Mouse (Mus musculus) midbrain, embryonic 14.5 days (tissue): ENCODE results near the gene Npb. TPM values are rescaled to one million over a fixed set of nuclear protein-coding genes. Genes with fewer than 3 reads are reported as not detected.
A peak's percentile ranks its signal among the peaks of the same experiment; 100 is the strongest.

Source experiments
- ATAC-seq: fragments of 200-750 bp; cut with Nextera tagmentation; 2 replicates; pipeline ENCODE4 v1.8.0; 2017; ENCODE audit warnings: moderate number of reproducible peaks, moderate library complexity; ENCODE audit not compliant: low FRiP score, low TSS enrichment
- DNase-seq: peaks from one replicate; pipeline ENCODE4 v3.0.0-alpha.2; 2015
- H3K27ac ChIP-seq: fragments of 300-500 bp; sonication (generic); replicated peaks from 2 replicates; pipeline ENCODE4 v1.5.1; 2014; ENCODE audit warnings: mild to moderate bottlenecking, low read depth, low read length, moderate library complexity
- H3K27me3 ChIP-seq: fragments of 300-500 bp; sonication (generic); 2 replicates; pipeline ENCODE4 v1.6.1; 2014; ENCODE audit warnings: low read length, control low read depth, mixed read lengths; ENCODE audit not compliant: control insufficient read depth, insufficient read depth
- H3K36me3 ChIP-seq: fragments of 300-500 bp; sonication (generic); 2 replicates; pipeline ENCODE4 v1.6.1; 2014; ENCODE audit warnings: low read length, control low read depth; ENCODE audit not compliant: control insufficient read depth, insufficient read depth
- H3K4me1 ChIP-seq: fragments of 300-500 bp; sonication (generic); 2 replicates; pipeline ENCODE4 v1.6.1; 2014; ENCODE audit warnings: mild to moderate bottlenecking, antibody characterized with exemption, low read length, control low read depth; ENCODE audit not compliant: control insufficient read depth, insufficient read depth
- H3K4me2 ChIP-seq: fragments of 300-500 bp; sonication (generic); 2 replicates; pipeline ENCODE4 v1.6.1; 2014; ENCODE audit warnings: mild to moderate bottlenecking, low read length, moderate library complexity
- H3K4me3 ChIP-seq: fragments of 300-500 bp; sonication (generic); replicated peaks from 2 replicates; pipeline ENCODE4 v1.5.1; 2014; ENCODE audit warnings: low read depth, low read length
- H3K9ac ChIP-seq: fragments of 300-500 bp; sonication (generic); replicated peaks from 2 replicates; pipeline ENCODE4 v1.6.1; 2014; ENCODE audit warnings: mild to moderate bottlenecking, low read length, moderate library complexity
- H3K9me3 ChIP-seq: fragments of 300-500 bp; sonication (generic); 2 replicates; pipeline ENCODE4 v1.6.1; 2016; ENCODE audit warnings: low read length, control low read depth, mixed read lengths; ENCODE audit not compliant: control insufficient read depth
- WGBS: fragments of 180-500 bp; shearing (Covaris S2); extraction: QIAGEN DNeasy Blood & Tissue Kit; methylation state at CpG from one replicate; pipeline ENCODE4 v1.1.7; 2014; 5-methylcytosine and 5-hydroxymethylcytosine counted together
- polyA plus RNA-seq: library from polyadenylated mRNA; unstranded; fragments of >200 nt; fragmentation: Nextera tagmentation; extraction: Ambion mirVana; gene quantifications from 2 replicates; pipeline ENCODE4 v1.2.1, GENCODE M21; 2014

The Npb gene
- polyA plus RNA-seq, 1 experiment from 2014 or later, result 0.82 TPM

DNA sequence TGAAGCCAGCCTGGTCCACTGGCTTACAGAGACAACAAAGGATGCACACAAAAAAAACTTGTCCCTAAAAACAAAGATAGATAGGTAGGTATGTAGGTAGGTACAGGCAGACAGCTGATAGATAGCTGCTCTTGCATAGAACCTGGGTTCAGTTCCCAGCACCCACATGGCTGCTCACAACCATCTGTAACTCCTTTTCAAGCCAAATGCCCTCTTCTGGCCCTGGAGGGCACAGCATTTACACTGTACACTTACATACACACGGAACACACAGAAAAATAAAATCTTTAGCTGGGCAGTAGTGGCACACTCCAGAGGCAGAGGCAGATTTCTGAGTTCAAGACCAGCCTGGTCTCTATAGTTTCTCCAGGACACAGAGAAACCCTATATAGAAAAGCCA, 24.3 kb upstream of the Npb start:
- Histone ChIP-seq H3K9me3 (no peaks in the 10 kb centered on the region), H3K27ac (no peak overlapping the region), H3K36me3 (peaks cover 53% of the 10 kb centered on the region), H3K27me3 (no peaks in the 10 kb centered on the region), H3K4me3 (no peak overlapping the region), H3K4me1 (peaks cover 21% of the 10 kb centered on the region), H3K9ac (no peak overlapping the region), H3K4me2 (no peak overlapping the region)
- 97% methylated on average over 1 of the region's 1 CpGs for WGBS
- DNase-seq (no peak), ATAC-seq (no peak)

GRCm38 (mm10) chr11:120588531-120588930, 19.7 kb upstream of the Npb start:
- Histone ChIP-seq H3K4me2 (no peak overlapping the region), H3K9ac (no peak overlapping the region), H3K4me3 (no peak overlapping the region), H3K9me3 (no peaks in the 10 kb centered on the region), H3K4me1 (no peaks in the 10 kb centered on the region), H3K36me3 (peaks cover 81% of the 10 kb centered on the region), H3K27ac (no peak overlapping the region), H3K27me3 (no peaks in the 10 kb centered on the region)
- ATAC-seq, result no peak
- DNase-seq, result no peak
- over 99% methylated on average over 6 of the region's 6 CpGs for WGBS

- Histone ChIP-seq H3K27me3 (no peaks in the 10 kb centered on the region), H3K4me3 (peak overlapping the region; percentile 98), H3K27ac (peak overlapping the region; percentile 88), H3K36me3 (peaks cover 56% of the 10 kb centered on the region), H3K4me1 (peaks cover 17% of the 10 kb centered on the region), H3K9me3 (no peaks in the 10 kb centered on the region), H3K9ac (peak overlapping the region; percentile 97), H3K4me2 (peak overlapping the region; percentile 96)
- 5% methylated on average over 91 of the region's 99 CpGs for WGBS
- DNase-seq, result peak; percentile 10
- ATAC-seq, result peak; percentile 75
Measured at GRCm38 (mm10) chr11:120597240-120598235, 10.7 kb upstream of the Npb start.

- H3K4me2 ChIP-seq, result peak within 1 kb of the TSS; percentile 96
- H3K9me3 ChIP-seq, result no peaks in the 10 kb centered on the region
- H3K9ac ChIP-seq, result peak within 1 kb of the TSS; percentile 97
- no peaks in the 10 kb centered on the region for H3K27me3 ChIP-seq
- H3K36me3 ChIP-seq, result peaks cover 54% of the 10 kb centered on the region
- H3K4me3 ChIP-seq, result peak within 1 kb of the TSS; percentile 98
- peak within 1 kb of the TSS; percentile 88 for H3K27ac ChIP-seq
- under 1% methylated on average over 88 of the region's 88 CpGs for WGBS
- ATAC-seq (peak; percentile 99), DNase-seq (peak; percentile 99)
- peaks cover 17% of the 10 kb centered on the region for H3K4me1 ChIP-seq
Measured at GRCm38 (mm10) chr11:120598283-120598989, 9.8 kb upstream of the Npb start, which contains the start of the genes Alyref and Anapc11. Gene Alyref (minus strand): TSS chr11:120598365. Gene Anapc11 (plus strand): TSS chr11:120598421.

DNA sequence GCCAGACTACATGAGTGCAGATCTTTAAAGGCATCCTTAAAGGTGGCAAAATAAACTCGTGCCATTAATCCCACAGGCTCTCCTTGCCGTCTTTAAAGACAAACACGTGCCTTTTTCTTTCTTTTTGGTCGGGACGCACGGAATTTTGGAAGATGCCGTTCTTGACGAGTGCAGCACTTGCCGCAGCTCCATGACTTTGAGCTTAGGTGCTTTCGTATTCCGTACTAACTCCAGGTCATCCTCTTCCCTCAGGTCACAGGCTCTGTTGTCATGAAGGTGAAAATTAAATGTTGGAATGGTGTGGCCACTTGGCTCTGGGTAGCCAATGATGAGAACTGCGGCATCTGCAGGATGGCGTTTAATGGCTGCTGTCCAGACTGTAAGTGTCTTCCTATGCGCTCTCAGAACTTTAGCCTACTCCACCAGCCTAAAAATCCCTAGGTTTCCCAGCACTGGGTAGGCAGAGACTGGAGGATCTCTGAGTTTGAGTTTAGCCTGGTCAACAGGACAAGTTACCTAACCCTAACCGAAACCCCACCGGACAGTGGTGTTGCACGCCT, 9.2 kb upstream of the Npb start:
- peak overlapping the region; percentile 96 for H3K4me2 ChIP-seq
- peak overlapping the region; percentile 97; the same call in 1 of the 2 replicates for H3K9ac ChIP-seq
- peak overlapping the region; percentile 98 for H3K4me3 ChIP-seq
- WGBS, result 54% methylated on average over 17 of the region's 17 CpGs
- H3K27me3 ChIP-seq, result no peaks in the 10 kb centered on the region
- ATAC-seq (no peak), DNase-seq (no peak)
- no peak overlapping the region for H3K27ac ChIP-seq
- peaks cover 54% of the 10 kb centered on the region for H3K36me3 ChIP-seq
- H3K4me1 ChIP-seq, result peaks cover 17% of the 10 kb centered on the region
- no peaks in the 10 kb centered on the region for H3K9me3 ChIP-seq

DNA sequence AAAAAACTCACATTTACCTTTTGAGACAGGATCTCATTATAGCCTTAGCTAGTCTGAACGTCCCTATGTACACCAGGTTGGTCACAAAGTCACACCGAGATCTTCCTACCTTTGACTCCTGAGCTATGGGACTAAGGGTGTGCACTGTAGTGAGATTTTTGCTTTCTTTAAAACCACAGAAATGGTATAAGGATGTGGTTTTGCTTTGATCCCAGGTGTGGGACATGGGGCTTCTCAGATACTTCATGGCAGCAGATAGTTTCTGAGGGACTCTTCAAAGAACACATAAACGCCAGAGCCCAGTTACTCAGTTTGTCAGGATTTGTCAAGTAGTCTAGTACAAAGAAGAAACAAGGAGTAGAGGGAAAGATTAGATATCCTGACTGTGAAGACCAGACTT, 7.6 kb upstream of the Npb start:
- peaks cover 17% of the 10 kb centered on the region for H3K4me1 ChIP-seq
- H3K9me3 ChIP-seq, result no peaks in the 10 kb centered on the region
- no peak overlapping the region for H3K4me3 ChIP-seq
- ATAC-seq (no peak), DNase-seq (no peak)
- H3K27ac ChIP-seq, result no peak overlapping the region
- H3K27me3 ChIP-seq, result no peaks in the 10 kb centered on the region
- no peak overlapping the region for H3K9ac ChIP-seq
- H3K36me3 ChIP-seq, result peaks cover 55% of the 10 kb centered on the region
- no peak overlapping the region for H3K4me2 ChIP-seq
- WGBS, result 94% methylated on average over 3 of the region's 3 CpGs

- Histone ChIP-seq H3K36me3 (peaks cover 60% of the 10 kb centered on the region), H3K4me2 (no peak overlapping the region), H3K27me3 (no peaks in the 10 kb centered on the region), H3K4me3 (no peak overlapping the region), H3K9ac (no peak overlapping the region), H3K27ac (no peak overlapping the region), H3K4me1 (peaks cover 8% of the 10 kb centered on the region), H3K9me3 (no peaks in the 10 kb centered on the region)
- 87% methylated on average over 2 of the region's 2 CpGs for WGBS
- ATAC-seq, result no peak
- no peak for DNase-seq
Measured at GRCm38 (mm10) chr11:120603545-120603944, 4.7 kb upstream of the Npb start.

DNA sequence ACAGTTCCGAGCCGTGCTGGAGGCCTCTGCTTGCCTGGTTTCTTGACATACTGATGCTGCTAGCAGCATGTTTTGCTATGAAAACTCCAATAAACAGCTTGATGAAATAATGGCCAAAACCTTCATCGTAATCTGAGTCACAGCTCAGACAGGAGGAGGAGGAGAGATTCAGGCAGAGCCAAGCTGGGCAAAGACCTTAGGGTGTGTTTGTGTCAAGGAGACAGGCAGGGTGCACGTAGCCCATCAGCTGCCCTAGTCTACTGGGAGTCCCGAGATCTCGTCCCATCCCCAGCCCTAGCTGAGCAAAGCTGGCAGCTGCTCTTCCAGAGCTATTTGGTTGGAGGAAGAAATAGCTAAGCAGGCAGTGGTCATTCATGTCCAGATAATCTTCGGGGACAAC, 2.6 kb upstream of the Npb start:
- 90% methylated on average over 7 of the region's 7 CpGs for WGBS
- Histone ChIP-seq H3K4me1 (no peaks in the 10 kb centered on the region), H3K4me3 (no peak overlapping the region), H3K4me2 (no peak overlapping the region), H3K27me3 (no peaks in the 10 kb centered on the region), H3K27ac (no peak overlapping the region), H3K9ac (no peak overlapping the region), H3K36me3 (peaks cover 73% of the 10 kb centered on the region), H3K9me3 (no peaks in the 10 kb centered on the region)
- DNase-seq, result no peak
- no peak for ATAC-seq
